Mouse (Mus musculus) cerebellum, postnatal 14 days (tissue): ENCODE data around the gene Trim25.

Source experiments
- DNase-seq, 2 experiments: peaks; one replicate each; pipeline ENCODE4 v3.0.0; 2021; ENCODE audit warnings: mixed read lengths in 2 of 2

Gene Trim25

DNA sequence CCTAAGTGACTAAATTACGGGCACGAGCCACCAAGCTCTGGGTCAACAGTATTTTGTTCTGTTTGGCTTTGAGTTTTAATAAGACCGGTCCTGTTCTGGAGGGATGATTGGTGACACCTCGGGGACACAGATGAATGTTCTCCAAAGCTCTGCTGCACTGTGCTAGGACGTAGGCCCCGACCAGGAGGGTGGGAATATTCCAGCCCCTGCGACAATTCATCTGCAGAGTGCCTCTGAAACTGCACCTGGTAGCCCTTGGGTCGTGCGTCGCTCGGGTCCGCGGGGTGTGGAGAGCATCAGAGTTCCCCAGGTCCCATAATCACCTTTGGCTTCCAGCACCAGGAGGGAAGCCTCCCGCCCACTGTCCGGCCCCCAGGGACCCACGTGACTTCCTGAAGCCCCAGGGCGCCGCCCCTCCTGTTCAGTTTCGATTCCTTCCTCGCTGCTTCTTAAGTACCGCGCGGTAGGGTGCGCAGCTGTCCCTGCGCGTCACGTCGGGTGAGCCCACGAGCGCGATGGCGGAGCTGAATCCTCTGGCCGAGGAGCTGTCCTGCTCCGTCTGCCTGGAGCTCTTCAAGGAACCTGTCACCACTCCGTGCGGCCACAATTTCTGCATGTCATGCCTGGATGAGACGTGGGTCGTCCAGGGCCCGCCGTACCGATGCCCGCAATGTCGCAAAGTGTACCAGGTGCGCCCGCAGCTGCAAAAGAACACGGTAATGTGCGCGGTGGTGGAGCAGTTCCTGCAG, at the start of gene Trim25:
Gene Trim25 (plus strand): TSS at position 403 of the 749 bp plus-strand sequence.
- DNase-seq: peak in 1 of 2 experiments; percentile 28

DNA sequence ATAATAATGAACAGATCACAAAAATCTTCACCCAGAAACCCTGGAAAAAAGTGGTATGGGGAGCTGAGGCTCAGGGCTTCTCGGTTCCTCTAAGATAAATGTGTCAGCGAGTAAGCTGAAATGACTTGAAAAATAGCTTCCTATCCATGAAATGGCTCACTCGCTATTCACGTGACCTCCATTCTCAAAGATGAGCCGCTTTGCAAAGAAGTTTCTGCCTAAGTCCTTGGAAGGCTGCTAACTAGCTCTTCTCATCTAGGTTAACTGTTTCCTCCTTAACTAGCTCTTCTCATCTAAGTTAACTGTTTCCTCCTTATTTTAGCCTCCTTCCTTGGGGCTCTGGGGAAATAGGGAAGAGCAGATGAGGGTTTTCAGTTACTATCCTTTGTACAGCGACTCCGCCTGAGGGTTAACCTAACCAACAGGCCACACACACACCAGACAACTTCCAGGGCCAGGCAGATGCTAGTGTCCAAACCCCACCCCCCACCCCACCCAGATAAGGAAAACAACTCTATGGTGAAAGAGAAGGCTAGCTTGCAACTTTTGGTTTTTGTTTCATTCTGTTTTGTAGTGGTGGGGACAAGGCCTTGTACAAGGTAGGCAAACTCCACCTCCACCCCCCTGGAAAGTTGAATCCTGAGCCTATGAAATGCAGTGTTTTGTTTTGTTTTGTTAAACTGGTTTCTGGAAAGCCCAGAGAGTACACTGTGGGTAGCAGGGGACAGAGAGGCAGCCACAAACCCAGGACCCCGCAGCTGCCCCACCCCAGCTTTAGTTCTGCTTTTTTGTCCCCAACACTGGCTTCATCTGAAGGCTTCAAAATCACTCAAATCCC, 49.2 kb upstream of the Trim25 start:
- no peak for DNase-seq

DNA sequence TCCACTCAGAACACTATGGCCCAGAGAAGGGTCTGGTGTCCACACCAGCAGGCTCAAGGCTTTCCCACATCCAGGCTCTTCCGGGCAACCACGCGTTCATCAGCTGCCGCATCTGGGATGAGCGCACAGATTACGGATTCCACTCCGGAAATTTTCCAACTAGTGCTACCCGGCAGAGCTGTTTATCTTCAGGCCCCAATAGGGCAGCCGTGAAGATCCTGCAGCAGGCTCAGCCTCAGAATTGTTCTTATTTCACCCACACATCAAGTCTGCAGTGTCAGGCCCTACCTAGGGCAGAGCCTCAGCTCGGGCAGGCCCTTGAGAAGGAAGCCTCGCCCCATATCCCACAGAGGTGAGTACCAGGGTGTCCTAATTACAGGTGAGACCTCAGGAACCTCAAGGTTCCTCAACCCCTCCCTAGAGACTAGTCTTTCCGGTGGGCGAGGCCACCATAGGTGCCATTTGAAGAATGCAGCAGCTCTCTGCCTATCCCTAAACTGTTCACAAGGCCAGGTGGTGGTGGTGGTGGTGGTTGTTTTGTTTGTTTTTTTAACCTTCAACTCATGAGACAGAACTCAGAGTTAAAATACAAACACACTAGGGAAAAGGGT, 48.4 kb upstream of the Trim25 start:
- DNase-seq: no peak

DNA sequence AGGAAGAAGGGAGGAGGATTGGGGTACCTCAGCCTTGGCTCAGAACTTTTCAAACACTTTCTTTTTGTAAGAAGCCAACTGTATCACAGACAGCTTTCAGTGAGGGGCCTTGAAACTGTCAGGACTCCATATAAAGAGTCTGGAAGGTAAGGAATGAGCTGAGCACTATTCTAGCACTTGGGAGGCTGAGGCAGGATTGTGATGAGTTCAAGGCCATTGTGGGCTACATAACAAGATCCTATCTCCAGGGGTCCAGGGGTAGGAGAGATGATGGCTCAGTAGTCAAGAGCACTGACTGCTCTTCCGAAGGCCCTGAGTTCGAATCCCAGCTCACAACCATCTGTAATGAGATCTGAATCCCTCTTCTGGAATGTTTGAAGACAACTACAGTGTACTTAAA, 47.6 kb upstream of the Trim25 start:
- no peak for DNase-seq

DNA sequence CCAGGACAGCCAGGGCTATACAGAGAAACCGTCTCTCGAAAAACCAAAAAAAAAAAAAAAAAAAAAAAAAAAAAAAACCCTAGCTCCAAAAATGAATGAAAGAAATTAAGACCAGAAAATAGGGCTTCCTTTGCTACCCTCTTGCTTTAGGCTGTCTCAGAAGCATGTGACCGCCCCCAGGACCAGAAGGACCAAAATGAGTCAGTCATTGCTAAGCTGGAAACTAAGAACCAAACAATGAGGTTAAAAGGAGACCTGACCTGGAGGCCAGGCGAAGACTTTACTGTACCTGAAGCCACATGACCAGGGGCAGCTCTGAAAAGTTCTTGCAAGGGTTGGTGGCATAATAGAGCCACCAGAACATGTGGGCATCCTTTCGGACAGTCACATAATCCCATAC, 47.1 kb upstream of the Trim25 start:
- DNase-seq: no peak

DNA sequence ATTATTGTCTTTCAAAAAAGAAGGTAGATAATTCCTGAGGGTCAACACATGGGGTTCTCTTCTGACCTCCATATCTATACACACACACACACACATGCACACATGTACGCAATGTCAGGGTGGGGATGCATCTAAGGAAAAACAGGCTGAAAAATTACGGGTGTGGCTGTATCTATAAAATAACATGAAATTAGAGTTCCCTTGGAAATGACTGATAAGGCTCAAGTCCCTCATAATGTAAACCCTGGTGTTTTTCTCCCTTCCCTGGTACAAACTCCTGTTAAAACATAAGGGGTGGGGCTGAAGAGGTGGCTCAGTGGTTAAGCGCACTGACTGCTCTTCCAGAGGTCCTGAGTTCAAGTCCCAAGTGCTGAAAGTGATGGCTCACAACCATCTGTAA, 45.6 kb upstream of the Trim25 start:
- DNase-seq: no peak

DNA sequence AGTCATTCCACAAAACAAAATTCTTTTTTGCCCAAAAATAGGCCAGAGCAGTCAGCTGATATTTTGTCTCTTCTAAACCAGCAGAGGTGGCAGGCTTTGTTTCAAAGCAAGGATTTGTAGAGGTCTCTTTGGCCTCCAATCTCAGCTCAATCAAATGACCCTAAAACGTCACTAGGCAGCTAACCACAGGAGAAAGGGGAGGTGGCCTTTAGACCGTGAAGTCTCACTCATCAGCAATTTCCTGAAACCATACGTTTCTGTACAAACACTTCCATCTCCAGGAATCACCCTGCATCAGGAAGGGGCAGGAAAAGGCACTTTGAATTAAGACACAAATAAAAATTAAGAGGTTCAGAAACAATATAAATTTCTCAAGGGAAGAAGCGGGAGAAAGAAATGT, 44.4 kb upstream of the Trim25 start:
- peak in 1 of 2 experiments; percentile 20 for DNase-seq

DNA sequence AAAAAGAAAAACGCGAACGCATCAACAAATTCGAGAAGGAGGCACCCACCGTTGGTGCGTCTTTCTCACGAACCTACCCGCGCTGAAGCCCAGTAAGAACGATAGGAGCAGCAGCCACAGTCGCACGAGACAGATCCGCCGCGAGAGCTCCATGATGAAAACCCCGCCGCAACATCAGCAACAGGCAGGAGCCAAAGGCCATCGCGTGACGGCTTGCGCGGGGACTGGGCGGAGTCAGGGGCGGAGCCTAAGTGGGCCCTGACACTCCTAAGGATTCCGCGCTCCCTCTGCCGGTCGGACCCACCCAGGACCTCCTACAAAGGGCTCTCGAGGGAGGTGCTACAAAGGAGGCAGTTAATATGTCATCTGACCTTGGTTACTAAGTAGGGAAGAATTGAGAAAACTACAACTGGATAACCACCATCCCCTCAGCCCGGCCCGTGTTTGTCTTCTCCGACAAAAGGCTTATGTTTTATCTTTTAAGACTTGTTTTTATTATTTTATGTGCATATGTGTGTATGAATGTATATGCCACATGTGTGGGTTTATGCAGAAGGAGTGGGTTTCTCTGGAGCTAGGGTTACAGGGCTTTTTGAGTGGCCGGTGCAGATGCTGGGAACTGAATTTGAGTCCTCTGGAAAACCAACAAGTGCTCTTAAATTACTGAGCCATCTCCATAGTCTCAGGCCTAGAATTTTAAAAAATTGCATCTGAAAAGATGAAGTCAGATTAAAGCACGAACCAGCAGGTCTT, 43.8 kb upstream of the Trim25 start, which contains the start of gene Scpep1:
Gene Scpep1 (minus strand): TSS at position 249 of the 753 bp plus-strand sequence.
- DNase-seq: peak; percentile 97 to 98

DNA sequence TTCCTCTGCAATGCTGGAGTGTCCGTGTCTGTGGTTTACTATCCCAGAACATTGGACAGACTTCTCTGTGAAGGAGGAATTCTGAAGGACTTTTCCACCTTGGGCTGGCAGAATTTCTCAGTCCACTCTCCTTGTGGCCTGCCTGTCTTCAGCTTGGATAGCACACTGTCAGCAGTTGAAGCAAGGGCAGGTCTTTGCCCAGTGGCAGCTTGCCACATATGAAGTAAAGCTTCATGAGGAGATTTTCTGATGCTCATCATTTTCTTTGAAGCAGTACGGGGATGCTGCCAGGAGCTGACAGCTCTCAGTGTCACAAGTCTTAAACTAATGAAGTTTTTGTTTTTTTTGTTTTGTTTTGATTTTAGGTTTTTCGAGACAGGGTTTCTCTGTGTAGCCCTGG, 40.3 kb upstream of the Trim25 start:
- DNase-seq: no peak

DNA sequence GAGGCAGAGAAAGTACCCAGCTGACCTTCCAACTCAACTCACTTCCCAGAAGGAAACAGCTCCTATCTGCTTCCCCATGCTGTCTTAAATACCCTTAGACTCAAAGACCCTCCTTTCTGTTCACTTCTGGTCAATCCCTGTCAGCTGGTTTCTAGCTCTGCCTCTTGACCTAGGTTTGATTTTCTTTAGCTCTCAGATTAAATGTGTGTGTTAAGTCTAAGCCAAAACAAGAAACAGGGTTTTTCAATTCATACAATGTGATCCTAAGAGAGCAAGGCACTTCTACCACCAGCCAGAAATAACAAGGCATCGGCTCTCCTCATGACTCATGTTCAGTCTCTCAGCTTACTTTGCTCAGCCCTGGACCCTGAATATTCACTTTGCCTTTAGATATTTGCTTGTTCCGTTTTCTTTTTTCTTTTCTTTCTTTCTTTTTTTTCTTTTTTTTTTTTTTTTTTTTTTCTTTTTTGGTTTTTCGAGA, 32.3 kb upstream of the Trim25 start, which contains the start of gene Elobl:
Gene Elobl (minus strand): TSS at position 51 of the 481 bp plus-strand sequence.
- no peak for DNase-seq

DNA sequence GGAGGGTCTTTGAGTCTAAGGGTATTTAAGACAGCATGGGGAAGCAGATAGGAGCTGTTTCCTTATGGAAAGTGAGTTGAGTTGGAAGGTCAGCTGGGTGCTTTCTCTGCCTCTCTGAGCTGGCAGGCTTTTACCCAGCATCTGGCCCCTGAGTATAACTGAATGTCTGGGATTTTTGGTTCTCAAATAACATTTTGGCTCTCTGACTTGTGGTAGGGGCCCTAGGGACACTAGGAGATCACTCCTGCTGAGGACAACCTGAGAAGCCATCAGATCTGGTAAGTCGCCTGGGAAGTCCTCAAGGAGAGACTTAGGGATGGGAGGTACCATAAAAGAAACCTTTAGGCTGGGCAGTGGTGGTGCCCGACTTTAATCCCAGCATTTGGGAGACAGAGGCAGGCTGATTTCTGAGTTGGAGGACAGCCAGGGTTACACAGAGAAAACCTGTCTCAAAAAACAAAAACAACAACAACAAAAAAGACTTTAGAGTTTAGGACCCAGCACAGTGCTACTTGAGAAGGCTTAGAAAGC, 28.9 kb upstream of the Trim25 start, which contains the start of gene Coil:
Gene Coil (plus strand): TSS at position 51 of the 531 bp plus-strand sequence.
- peak in 1 of 2 experiments; percentile 36 for DNase-seq

DNA sequence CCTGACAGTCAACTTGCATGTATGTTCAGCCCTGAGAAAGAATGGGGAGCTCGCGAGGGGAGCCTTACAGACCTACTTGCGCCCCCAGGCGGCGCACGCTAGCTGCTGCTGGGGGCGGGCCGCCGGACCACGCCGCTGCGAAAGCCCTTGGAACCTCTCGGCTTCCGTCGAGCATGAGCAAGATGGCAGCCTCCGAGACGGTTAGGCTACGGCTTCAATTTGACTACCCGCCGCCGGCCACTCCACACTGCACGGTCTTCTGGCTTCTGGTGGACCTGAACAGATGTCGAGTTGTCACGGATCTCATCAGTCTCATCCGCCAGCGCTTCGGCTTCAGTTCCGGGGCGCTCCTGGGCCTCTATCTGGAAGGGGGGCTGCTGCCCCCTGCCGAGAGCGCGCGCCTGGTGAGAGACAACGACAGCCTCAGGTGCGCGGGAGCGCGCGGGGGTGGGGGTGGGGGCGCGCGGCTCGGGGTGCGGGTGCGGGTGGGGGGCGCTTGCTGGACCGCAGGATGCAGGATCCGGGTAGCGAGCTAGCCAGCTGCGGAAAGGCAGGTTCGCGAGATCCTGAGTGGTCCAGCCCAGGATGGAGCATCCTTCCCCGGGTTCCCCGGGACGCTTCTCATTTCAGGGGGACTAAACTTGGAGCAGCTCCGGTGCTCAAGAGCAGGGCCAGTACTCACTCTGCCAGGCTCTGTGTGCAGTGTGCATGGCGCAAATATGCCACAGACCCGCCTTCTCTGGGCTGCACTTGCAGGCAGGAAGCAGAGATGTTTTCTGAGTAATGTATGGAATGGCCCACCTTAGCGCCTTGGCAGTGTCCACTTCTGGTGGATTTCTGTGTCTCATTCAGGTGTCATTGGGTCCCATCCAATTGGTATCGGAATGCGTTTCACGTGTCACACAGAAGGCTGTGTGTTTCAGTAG, 25.1 kb upstream of the Trim25 start:
- DNase-seq: peak; percentile 96

DNA sequence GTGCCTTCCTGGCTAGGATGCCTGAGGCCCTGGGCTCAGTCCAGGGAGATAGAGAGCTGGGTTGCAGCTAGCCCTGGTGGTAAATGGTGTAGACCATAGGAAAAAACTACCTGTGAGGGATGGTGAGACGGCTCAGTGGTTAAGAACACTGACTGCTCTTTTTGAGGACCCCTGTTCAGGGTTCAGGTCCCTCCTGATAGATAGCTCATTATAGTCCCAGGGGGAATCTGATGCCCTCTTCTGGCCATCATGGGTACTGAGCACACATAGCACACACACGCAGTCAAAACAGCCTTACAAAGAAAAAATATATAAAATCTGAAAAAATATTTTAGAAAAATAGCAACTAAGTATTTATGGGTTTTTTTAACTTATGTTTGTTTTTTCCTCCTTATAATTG, 22.9 kb upstream of the Trim25 start:
- DNase-seq: peak in 1 of 2 experiments; percentile 40

DNA sequence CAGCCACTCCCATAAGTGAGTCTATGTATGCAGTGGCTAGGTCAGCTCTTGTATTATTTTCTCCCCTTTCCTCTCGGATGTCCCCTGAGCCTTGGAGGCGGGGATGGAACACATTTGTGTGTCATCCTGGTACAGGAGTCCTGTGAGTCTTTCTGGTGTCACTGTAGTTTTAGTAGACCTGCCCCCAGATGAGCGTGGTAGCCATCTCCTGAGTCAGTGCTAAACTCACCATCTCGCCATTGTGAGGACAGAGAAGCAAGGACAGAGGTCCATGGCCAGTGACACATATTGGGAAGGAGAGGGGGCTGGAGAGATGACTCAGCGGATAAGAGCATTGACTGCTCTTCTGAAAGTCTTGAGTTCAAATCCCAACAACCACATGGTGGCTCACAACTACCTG, 22.0 kb upstream of the Trim25 start:
- DNase-seq: no peak

DNA sequence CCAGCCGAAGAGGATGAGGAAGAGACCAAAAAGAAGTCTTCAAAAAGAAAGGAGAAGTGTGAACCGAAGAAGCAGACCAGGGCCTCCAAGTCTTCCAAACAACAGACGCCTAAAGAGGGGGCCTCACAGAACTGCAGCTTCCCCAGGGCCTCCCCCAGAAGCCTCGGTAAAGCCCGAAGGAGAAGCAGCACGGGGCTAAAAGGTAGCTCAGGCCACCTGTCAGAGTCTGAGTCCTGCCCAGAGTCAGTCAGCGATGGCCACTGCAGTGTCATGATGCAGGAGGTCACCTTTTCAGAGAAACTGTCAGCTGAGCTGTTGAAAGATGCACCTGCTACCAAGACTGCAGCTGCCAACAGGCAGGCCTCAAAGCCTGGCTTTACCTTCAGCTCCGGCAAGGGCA, 17.8 kb upstream of the Trim25 start:
- DNase-seq: no peak

DNA sequence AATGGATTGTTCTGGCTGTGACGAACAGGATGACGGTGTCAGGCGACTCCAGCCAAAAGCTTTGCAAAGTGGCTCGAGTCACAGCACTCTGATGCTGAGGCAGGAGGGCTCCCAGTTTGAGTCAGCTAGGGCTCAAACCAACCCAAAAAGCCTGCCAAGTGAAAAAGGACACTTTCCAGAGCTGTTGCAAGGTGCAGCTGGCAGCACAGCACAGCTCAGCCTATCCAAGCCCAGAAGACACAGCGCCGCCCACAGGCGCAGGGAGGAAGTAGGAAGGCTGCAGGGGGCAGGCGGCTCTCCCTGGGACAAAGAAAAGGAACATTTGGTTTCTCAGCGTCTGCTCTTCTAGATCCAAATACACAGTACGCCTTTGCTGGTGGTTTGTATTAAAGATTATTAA, 12.6 kb upstream of the Trim25 start:
- no peak for DNase-seq

DNA sequence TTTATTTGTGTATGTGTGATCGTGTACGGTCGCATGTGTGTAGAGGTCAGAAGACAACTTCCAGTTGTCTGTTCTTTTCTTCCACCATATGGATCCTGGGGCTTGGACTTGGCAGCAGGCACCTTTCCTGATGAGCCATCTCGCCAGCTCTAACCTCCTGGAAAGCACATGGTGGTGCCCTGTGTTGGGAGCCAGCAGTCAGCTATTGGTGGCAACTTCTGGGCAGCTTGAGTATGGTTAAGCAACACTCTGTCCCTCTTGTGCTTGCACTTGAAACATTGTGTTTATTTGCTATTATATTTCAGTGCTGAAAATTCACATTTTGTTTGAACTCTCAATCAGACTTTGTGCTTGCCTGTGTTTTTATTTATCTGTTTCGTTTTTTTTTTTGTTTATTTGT, 10.2 kb upstream of the Trim25 start:
- DNase-seq: no peak

DNA sequence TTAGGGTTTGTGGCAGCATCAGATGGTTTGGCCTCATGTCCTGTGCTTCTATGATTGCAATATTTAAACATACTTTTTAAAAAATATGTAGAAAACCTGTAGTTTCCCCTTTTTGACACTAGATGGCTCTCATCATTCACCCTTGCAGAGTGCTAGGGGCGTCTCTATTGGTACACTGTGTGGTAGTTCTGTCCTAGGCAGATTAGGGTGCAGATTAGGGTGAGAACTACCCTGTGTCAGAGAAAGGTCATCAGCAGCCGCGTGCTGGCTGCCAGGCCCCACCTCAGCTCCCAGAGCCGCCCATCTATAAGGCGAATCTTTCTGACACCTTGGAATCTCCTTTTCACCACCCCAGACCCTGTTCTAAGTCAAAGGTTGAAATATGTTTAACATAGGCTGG, 9.6 kb upstream of the Trim25 start:
- no peak for DNase-seq

DNA sequence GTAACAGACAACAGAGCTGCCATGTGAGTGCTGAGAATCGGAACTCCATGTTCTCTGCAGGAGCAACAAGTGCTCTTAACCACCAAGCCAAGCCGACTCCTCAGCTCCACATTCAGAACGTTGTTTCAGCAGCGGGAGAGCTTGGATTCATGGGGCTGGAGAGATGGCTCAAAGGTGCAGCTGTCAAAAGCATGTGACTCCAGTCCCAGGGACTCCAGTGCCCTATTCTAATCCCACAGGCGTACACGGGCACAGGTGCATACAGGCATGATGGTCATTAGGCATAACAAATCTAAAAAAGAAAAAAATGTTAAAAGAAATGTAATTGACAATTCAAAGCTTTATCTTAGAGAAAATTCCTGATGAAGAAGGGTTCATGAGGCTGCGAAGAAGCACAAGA, 6.0 kb upstream of the Trim25 start:
- DNase-seq: no peak

DNA sequence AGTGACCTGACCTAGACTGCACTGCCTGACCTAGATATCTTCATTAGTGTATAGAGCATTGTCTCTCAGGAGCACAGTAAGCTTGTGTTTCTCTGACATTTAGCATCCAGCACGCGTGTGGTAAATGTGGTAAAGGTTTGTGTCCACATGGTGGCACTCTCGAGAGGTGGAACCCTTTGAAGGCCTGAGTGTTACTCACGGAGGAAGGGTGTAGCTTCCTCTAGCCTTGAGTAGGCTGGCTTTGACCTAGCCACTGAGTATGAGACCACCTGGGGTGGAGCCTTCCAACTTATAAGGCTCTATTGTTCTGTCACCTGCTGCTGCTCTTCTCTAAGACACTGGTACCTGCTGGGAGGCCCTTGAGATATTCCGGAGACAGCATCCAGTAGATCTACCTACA, 5.6 kb upstream of the Trim25 start:
- peak in 1 of 2 experiments; percentile 52 for DNase-seq

DNA sequence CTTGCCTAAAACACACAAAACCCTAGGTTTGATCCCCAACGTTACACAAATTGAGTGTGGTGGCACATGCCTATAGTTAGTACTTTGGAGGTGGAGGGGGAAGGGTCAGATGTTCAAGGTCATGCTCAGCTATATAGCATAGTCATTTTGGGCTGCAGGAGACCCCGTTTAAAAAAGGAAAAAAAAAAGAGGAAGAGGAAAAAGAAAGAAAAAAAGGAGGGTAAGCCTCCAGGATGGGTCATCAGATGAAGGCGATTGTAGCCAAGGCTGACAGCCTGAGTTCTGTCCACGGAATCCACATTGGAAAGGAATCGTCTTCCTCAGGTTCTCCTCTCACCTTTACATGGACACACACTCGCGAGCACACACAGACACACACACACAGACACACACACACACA, 4.7 kb upstream of the Trim25 start:
- DNase-seq: no peak
